Mouse (Mus musculus) gastrocnemius, postnatal 25 days (tissue): ENCODE data around the gene Zfp385b. TPM values are rescaled to one million over a fixed set of nuclear protein-coding genes. Genes with fewer than 3 reads are reported as not detected.

Experiments used
- DNase-seq: peaks from one replicate; pipeline ENCODE4 v3.0.0; 2022
- total RNA-seq, 2 experiments: library from RNA; stranded (reverse); gene quantifications; 1 replicate in 1 of 2; 2 replicates in 1 of 2; pipeline ENCODE4 v1.2.3; 2021

Gene Zfp385b
- total RNA-seq, 2 experiments from 2014 or later, result 3.7 to 15.2 TPM

DNA sequence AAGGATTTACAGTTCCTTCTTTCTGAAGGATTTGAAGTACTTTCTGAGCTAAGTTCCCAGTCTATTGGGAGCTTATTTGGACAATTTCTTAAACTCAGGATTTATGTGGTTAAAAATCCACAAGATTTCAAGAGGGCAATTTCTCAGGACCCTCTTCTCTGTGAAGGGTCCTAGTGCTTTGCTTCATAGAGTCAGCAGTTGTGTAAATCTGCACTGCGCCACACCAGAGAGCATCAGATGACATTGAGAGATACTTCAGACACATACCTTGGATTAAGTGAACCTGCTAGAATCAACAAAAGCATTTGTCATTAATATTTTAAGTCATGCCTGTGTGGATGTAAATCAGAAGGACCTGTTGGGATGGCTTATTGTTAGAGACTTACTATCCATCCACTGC lies 439.5 kb downstream of the Zfp385b start:
- no peak for DNase-seq

DNA sequence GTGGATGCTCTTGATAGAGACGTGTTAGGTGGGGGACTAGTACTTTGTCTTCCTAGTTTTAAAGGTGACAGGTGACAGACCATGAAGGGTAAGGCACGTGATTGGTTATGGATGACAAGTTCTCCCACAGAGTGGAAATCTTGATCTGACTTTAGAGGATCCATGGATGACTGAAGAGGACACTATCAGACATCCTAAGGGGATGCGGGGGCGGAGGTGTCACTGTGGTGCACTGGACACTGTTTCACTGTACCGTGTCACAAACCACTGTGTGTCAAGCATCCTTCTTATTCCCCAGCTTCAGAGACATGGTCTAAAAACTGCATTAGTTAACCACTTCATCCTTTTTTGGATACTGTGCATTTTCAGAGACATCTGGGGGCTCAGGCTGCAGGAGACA lies 440.1 kb downstream of the Zfp385b start:
- DNase-seq, result no peak

DNA sequence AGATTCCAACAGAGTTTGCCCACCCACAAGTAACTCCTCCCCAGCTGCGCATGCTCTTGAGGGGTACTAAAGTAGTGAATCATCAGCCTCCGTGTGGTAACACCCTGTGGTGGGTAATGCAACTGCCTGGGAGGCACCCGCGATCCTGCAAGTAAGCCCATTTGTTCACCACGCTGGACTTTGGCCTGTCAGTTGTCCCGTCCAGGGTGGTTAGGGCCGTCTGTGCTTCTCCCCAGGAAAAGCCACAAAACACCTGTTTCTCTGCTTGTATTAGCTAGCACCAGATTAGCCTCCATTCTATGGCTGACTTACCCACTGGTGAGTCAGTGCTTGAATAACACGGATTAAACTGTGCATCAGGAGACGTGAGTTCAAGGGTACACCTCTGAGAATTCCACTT lies 442.6 kb downstream of the Zfp385b start:
- DNase-seq, result no peak

DNA sequence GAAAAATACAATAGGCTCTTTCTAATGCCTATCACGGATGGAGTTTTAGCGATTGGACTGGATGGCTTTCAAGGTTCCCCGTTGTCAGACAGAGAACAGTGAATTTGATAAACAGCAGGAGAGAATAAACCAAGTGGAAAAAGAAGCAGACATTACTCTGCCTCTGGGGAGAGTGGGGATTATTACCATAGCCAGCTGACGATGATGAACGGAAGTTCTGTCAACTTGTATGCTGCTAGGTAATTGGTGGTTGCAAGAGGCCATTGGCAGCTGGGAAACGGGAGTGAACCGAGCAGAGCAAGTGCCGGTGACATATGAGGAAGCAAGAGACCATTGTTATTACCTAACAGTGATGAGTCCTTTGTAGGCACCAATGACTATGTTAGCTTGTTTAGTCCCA lies 444.3 kb downstream of the Zfp385b start:
- DNase-seq, result no peak

DNA sequence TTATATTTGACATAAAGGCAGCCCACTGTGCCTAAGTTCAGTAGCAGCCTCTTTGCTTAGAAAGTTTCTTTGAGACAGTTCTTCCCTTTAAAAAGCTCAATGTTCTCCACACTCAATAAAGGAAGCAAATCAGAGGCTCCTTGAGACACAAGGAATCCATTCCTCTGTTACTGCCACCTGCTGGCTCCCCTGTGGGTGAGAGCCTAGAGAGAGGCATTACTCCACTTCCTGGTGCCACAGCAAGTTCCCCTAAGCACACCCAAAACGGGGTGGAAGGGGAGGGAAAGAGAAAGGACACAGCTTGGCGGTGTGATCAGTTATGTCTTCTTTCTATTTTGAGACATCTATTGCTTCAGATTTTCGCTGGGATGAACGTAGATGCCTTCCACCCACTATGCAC lies 450.3 kb downstream of the Zfp385b start:
- DNase-seq, result no peak

Other genes with a start within 250 kb of the Zfp385b start
- 10 to 100 TPM; 11.1 to 11.6 TPM for gene Cwc22, start 126.7 kb upstream of the Zfp385b start, total RNA-seq